Mouse (Mus musculus) ES-Bruce4 (cell line): ENCODE results near the gene Bloc1s6. TPM values are rescaled to one million over a fixed set of nuclear protein-coding genes. Genes with fewer than 3 reads are reported as not detected.

Experiments
- H3K27ac ChIP-seq: 2 replicates; pipeline ENCODE4 v1.5.1; 2012; ENCODE audit warnings: low read length, inconsistent platforms; ENCODE audit not compliant: insufficient read depth
- H3K27me3 ChIP-seq: 2 replicates; pipeline ENCODE4 v1.6.1; 2012; ENCODE audit warnings: mild to moderate bottlenecking, low read length, inconsistent platforms; ENCODE audit not compliant: control insufficient read depth, poor library complexity, insufficient read depth, severe bottlenecking
- H3K36me3 ChIP-seq: 2 replicates; pipeline ENCODE4 v1.6.1; 2012; ENCODE audit warnings: inconsistent platforms, mild to moderate bottlenecking, low read length, moderate library complexity; ENCODE audit not compliant: control insufficient read depth, poor library complexity, insufficient read depth, severe bottlenecking
- H3K4me1 ChIP-seq: one replicate; pipeline ENCODE4 v1.8.1; 2011; ENCODE audit warnings: low read length; ENCODE audit not compliant: control insufficient read depth, insufficient read depth
- H3K4me3 ChIP-seq: 2 replicates; pipeline ENCODE4 v1.5.1; 2011; ENCODE audit warnings: low read depth, mild to moderate bottlenecking, low read length
- H3K9ac ChIP-seq: 2 replicates; pipeline ENCODE4 v1.6.1; 2012; ENCODE audit warnings: low read depth, mild to moderate bottlenecking, inconsistent platforms; ENCODE audit not compliant: poor library complexity, severe bottlenecking
- H3K9me3 ChIP-seq: replicated peaks from 2 replicates; pipeline ENCODE4 v1.6.1; 2012; ENCODE audit warnings: mild to moderate bottlenecking, low read length, inconsistent platforms; ENCODE audit not compliant: control insufficient read depth, poor library complexity, insufficient read depth, severe bottlenecking
- CTCF ChIP-seq: IDR thresholded peaks from one replicate; pipeline ENCODE4 v1.8.1; 2011; ENCODE audit warnings: low read depth, low read length
- EP300 ChIP-seq: IDR thresholded peaks from 2 replicates; pipeline ENCODE4 v1.6.1; 2011; ENCODE audit warnings: low read depth, low read length; ENCODE audit not compliant: insufficient read depth
- POLR2A ChIP-seq: IDR thresholded peaks from one replicate; pipeline ENCODE4 v1.8.1; 2011; ENCODE audit warnings: low read length; ENCODE audit not compliant: insufficient read depth
- polyA plus RNA-seq: library from polyadenylated mRNA; stranded (reverse); fragments of >200 nt; gene quantifications from 2 replicates; pipeline ENCODE4 v1.2.4, GENCODE M21; 2011; ENCODE audit warnings: low read depth; ENCODE audit not compliant: missing spikeins, insufficient read depth, insufficient read length

Bloc1s6 gene
- polyA plus RNA-seq, result 34.8 and 37.5 TPM in 2 replicates

DNA sequence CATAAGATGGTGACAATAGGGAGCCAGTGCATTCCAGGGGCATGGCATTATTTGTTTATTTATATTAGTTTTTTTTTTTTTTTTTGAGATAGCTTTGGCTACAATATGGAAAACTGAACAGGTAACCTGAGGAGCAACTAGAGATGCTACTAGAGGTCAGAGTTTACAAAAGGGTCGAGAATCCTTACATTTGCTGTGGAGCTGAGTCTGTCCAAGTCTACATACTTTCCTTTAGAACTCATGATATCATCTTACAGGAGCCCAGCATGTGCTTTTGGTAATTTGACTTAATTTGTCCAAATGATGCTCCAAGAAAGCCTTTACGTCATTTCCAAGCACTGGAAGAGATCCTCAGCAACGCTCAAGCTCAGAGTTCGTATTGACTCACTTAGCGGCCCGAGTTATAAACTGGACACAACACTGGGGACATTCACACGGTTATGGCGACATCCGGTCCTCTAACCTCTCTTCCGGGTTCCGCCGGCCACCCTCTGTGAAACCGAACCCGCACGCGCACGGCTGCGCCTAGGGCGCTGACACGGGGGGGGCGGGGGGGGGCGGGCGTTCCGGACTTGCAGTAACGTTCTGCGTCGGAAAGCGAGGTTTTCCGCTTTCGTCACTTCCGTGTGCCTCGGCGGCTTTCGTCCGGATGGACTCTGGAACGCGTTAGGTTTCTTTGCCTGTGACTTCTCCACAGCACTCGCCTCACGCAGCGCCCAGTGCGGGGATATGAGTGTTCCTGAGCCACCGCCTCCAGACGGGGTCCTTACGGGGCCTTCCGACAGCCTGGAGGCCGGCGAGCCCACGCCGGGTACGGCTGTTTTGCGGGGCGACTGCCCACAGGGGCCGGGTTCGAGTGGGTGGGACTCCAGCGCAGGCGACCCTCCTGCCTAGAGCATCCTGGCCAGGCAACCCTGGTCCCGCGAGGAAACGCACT, at the start of gene Bloc1s6:
Gene Bloc1s6, plus strand, starts transcription at position 610 of the 937 bp plus-strand sequence.
- Histone ChIP-seq H3K4me3 (peak within 1 kb of the TSS; percentile 98), H3K36me3 (no peaks in the 10 kb centered on the region)

GRCm38 (mm10) chr2:122697526-122697925, 40.8 kb upstream of the Bloc1s6 start:
- no peaks in the 10 kb centered on the region for H3K4me1 ChIP-seq
- TF ChIP-seq POLR2A (no peak), EP300 (no peak), CTCF (no peak)
- no peaks in the 10 kb centered on the region for H3K36me3 ChIP-seq
- H3K9ac ChIP-seq, result no peak overlapping the region
- no peak overlapping the region for H3K4me3 ChIP-seq
- no peak overlapping the region for H3K27ac ChIP-seq
- peaks cover 2% of the 10 kb centered on the region; the same call in 1 of the 2 replicates for H3K27me3 ChIP-seq
- no peaks in the 10 kb centered on the region for H3K9me3 ChIP-seq

More for the DNA sequence above, at the start of gene Bloc1s6:
- H3K9me3 ChIP-seq, result no peaks in the 10 kb centered on the region
- H3K4me1 ChIP-seq, result no peaks in the 10 kb centered on the region
- no peak within 1 kb of the TSS for H3K27ac ChIP-seq
- no peaks in the 10 kb centered on the region for H3K27me3 ChIP-seq
- peak within 1 kb of the TSS; percentile 58 for H3K9ac ChIP-seq
- TF ChIP-seq POLR2A (peak; percentile 31), EP300 (no peak)

DNA sequence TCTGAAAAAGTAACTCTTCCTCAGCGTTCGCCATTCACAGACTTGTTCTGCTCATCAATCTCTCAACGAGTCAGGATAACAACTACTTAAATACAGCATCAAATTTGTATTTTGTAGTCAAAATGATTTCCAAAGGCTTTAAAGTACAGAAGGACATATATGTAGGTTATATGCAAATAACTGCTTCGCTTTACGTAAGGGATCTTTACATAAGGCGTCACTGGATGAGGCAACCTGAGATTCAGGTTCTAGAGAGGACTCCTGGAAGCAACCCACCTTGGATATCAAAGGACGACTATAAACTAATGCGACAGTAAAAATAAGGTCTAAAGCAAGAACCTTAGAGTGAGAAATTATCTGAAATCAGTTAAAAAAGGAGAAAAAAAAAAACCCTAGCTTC, 37.3 kb upstream of the Bloc1s6 start:
- TF ChIP-seq POLR2A (no peak), CTCF (no peak)
- Histone ChIP-seq H3K9ac (no peak overlapping the region), H3K9me3 (no peaks in the 10 kb centered on the region), H3K4me1 (no peaks in the 10 kb centered on the region), H3K27me3 (peaks cover 2% of the 10 kb centered on the region), H3K27ac (no peak overlapping the region), H3K4me3 (no peak overlapping the region), H3K36me3 (no peaks in the 10 kb centered on the region)

DNA sequence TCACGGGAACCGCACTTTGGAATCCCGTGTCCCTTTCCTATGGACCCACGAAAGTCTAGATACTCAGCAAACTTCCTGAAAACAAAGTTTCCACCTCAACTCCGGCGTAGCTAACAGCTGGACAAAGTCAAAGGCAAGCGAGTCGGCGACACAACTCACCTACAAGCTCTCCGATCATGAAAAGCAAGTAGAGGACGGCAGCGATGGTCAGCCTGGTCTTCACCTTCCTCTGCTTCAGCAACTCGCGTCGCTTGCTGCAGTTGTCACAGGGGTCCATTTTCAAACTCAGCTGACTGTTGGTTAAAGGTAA, 36.5 kb upstream of the Bloc1s6 start:
- Histone ChIP-seq H3K9me3 (no peaks in the 10 kb centered on the region), H3K27ac (no peak overlapping the region), H3K36me3 (no peaks in the 10 kb centered on the region), H3K9ac (peak overlapping the region; percentile 89), H3K4me3 (peak overlapping the region; percentile 65), H3K4me1 (no peaks in the 10 kb centered on the region), H3K27me3 (peaks cover 2% of the 10 kb centered on the region)
- TF ChIP-seq POLR2A (no peak), CTCF (no peak), EP300 (no peak)

GRCm38 (mm10) chr2:122702181-122703036, 35.9 kb upstream of the Bloc1s6 start, which contains the start of gene Slc30a4:
Gene Slc30a4 (minus strand): TSS chr2:122702663.
- Histone ChIP-seq H3K36me3 (no peaks in the 10 kb centered on the region), H3K4me3 (peak within 1 kb of the TSS; percentile 65), H3K9ac (peak within 1 kb of the TSS; percentile 89), H3K4me1 (no peaks in the 10 kb centered on the region), H3K27me3 (peaks cover 2% of the 10 kb centered on the region), H3K9me3 (no peaks in the 10 kb centered on the region), H3K27ac (no peak within 1 kb of the TSS)
- TF ChIP-seq POLR2A, result no peak
- TF ChIP-seq EP300, result no peak
- no peak for TF ChIP-seq CTCF
